Mouse (Mus musculus): ENCODE data around the gene Large2.

Gene Large2

DNA sequence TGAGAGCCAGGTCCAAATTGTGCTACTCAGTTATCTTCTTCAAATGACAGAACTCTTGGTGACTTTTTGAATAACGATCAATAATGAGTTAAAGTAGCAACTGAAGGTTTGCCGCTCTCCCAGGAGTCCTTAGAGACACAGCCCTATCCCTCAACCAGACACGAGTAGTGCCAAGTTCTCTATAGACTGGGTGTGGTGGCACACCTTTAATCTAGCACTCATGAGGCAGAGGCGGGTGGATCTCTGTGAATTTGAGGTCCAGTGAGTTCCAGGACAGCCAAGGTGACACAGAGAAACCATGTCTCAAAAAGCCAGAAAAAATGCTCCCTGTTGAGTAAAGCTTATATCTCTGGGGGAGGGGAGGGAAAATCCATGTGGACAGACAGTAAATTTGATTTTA lies 47.1 kb downstream of the Large2 start:
- no peak for DNase-seq (ENCODE audit: low read depth, low spot score)

DNA sequence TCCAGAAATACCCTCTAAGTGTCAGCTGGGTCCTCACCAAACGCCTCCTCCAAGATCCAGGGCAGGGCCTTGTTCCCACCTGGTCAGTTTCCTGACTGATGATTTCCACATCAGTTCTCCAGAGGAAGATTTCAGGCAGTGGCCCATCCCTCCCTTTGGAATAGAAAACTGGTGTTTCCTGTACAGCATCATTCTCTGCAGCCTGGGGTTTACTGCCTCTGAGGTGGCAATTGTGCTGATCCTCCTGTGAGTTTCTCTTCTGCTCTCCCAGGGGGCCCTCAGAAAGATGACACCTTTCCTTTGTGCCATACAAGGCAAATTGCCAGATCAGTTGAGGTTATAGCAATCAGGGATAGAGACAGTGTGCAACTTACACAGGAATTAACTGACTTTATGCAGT lies 48.4 kb downstream of the Large2 start:
- DNase-seq (ENCODE audit: low read depth, low spot score) = no peak

DNA sequence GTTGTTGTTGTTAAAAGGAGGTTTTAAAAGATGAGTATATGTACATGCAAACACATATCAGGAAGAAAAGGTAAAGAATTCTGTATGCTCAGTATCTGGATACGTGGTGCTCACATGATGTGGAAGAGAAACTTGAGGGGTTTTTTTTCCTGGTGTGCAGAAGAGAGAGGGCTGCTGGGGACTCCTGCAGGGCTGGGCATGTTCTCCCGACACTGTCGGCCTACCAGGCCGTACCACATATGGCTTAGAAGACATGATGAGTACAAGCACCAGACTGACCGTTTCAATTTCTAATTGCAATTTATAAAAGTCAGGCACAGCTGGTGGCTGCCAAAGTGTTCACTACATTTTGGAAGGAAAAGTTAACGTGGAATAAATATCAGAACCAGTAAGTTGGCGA lies 49.0 kb downstream of the Large2 start:
- DNase-seq (ENCODE audit: low read depth, low spot score) = no peak

DNA sequence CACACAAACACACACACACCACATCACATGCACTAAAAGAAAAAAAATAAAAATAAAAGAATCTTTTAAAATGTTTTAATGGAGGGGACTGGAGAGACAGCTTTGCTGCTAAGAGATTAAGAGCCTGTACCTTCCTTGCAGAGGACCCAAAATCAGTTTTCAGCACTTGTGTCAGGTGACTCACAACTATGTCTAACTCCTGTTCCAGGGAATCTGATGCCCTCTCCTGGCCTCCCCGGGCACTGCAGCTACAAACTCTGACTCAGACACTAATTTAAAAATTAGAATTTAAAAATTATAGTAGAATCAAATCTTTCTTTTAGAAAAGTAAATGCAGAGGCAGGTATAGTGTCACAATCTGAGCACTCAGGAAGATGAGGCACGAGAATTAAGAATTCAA lies 52.0 kb downstream of the Large2 start:
- peak; percentile 57 for DNase-seq (ENCODE audit: low read depth, low spot score)

DNA sequence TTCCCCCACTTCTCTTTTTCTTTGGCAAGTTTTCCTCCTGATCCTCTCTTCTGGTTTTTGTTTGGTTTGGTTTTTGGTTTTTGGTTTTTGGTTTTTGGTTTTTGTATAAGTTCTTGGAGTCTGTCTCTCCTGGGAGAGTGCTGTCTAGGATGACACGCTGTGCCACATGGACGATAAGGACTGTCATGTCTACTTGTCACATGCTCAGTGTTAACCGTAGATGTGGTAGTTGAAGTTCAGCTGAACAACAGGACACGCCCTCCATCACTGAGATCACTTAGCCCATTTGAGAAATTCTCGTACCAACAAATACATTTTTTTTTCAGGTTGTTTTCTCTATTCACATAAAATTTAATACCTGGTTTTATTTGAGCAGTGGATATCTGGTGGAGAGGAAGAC lies 57.4 kb downstream of the Large2 start:
- no peak for DNase-seq (ENCODE audit: low read depth, low spot score)

DNA sequence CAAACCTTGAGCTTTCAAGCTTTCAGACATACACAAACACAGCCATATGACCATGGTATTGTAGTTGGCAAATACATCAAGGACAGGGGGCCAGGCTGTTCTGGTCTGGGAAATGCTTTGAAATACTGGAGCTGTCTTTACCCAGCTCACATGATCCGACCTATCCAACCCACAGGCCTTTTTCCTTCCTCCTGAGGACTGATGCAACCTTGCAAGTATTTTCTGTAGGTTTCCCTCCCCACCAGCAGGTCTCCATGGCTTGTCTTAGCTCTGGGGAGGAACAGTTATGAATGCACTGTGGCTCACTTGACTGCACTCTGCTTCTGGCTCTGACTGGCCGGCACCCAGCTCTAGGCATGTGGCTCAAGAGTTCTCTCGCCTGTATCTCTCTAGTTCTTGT lies 58.0 kb downstream of the Large2 start:
- no peak for DNase-seq (ENCODE audit: low read depth, low spot score)

Measured in ZHBTc4 (cell line).